Mouse (Mus musculus) forebrain, embryonic 15.5 days (tissue): ENCODE measurements around the gene Runx1. TPM values are rescaled to one million over a fixed set of nuclear protein-coding genes. Genes with fewer than 3 reads are reported as not detected.

Experiments used
- ATAC-seq: fragments of 200-750 bp; cut with Nextera tagmentation; replicated peaks from 2 replicates; pipeline ENCODE4 v1.8.0; 2017; ENCODE audit warnings: mild to moderate bottlenecking, moderate TSS enrichment, moderate library complexity
- H3K27ac ChIP-seq: fragments of 300-500 bp; sonication (generic); replicated peaks from 2 replicates; pipeline ENCODE4 v1.5.1; 2015; ENCODE audit warnings: mild to moderate bottlenecking, inconsistent platforms
- H3K27me3 ChIP-seq: fragments of 300-500 bp; sonication (generic); 2 replicates; pipeline ENCODE4 v1.6.1; 2015; ENCODE audit warnings: inconsistent platforms
- H3K36me3 ChIP-seq: fragments of 300-500 bp; sonication (generic); 2 replicates; pipeline ENCODE4 v1.6.1; 2015; ENCODE audit warnings: mild to moderate bottlenecking, inconsistent platforms
- H3K4me1 ChIP-seq: fragments of 300-500 bp; sonication (generic); 2 replicates; pipeline ENCODE4 v1.6.1; 2015; ENCODE audit warnings: inconsistent platforms
- H3K4me2 ChIP-seq: fragments of 300-500 bp; sonication (generic); replicated peaks from 2 replicates; pipeline ENCODE4 v1.6.1; 2015; ENCODE audit warnings: mild to moderate bottlenecking, inconsistent platforms
- H3K4me3 ChIP-seq: fragments of 300-500 bp; sonication (generic); 2 replicates; pipeline ENCODE4 v1.5.1; 2015; ENCODE audit warnings: mild to moderate bottlenecking, inconsistent platforms
- H3K9ac ChIP-seq: fragments of 300-500 bp; sonication (generic); replicated peaks from 2 replicates; pipeline ENCODE4 v1.6.1; 2015; ENCODE audit warnings: mild to moderate bottlenecking, inconsistent platforms
- H3K9me3 ChIP-seq: fragments of 300-500 bp; sonication (generic); 2 replicates; pipeline ENCODE4 v1.6.1; 2016; ENCODE audit warnings: inconsistent platforms
- WGBS: fragments of 180-500 bp; shearing (Covaris S2); methylation state at CpG from one replicate; pipeline ENCODE4 v1.1.7; 2015; ENCODE audit warnings: mixed read lengths; 5-methylcytosine and 5-hydroxymethylcytosine counted together
- polyA plus RNA-seq: library from polyadenylated mRNA; unstranded; fragments of >200 nt; fragmentation: Nextera tagmentation; extraction: Ambion mirVana; gene quantifications from 2 replicates; pipeline ENCODE4 v1.2.1, GENCODE M21; 2015

Runx1 gene
- polyA plus RNA-seq, 1 experiment from 2014 or later, result 0.39 TPM

DNA sequence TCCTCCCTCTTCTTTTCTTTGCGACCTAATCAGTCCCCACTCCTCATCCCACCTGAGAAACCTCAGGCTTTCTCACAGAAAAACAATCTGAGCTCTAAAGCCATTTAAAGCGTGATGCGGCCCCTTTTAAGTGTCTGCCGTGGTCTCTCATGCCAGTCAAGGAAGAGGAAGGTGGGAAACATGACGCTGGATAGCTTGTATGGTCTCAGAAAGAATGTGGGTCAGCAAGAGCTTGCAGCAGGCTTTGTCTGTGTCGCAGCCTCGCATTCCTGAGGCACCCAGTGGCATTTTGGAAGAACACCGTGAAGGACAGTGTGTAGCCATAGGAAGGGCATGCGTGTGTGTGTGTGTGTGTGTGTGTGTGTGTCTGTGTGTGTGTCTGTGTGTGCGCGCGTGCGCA is 179.8 kb downstream of the Runx1 start:
- H3K27ac ChIP-seq, result no peak overlapping the region
- no peaks in the 10 kb centered on the region for H3K9me3 ChIP-seq
- ATAC-seq, result no peak
- no peak overlapping the region for H3K4me3 ChIP-seq
- no peaks in the 10 kb centered on the region for H3K27me3 ChIP-seq
- no peaks in the 10 kb centered on the region for H3K36me3 ChIP-seq
- no peak overlapping the region for H3K9ac ChIP-seq
- no peak overlapping the region for H3K4me2 ChIP-seq
- 60% methylated on average over 13 of the region's 13 CpGs for WGBS
- no peaks in the 10 kb centered on the region for H3K4me1 ChIP-seq

DNA sequence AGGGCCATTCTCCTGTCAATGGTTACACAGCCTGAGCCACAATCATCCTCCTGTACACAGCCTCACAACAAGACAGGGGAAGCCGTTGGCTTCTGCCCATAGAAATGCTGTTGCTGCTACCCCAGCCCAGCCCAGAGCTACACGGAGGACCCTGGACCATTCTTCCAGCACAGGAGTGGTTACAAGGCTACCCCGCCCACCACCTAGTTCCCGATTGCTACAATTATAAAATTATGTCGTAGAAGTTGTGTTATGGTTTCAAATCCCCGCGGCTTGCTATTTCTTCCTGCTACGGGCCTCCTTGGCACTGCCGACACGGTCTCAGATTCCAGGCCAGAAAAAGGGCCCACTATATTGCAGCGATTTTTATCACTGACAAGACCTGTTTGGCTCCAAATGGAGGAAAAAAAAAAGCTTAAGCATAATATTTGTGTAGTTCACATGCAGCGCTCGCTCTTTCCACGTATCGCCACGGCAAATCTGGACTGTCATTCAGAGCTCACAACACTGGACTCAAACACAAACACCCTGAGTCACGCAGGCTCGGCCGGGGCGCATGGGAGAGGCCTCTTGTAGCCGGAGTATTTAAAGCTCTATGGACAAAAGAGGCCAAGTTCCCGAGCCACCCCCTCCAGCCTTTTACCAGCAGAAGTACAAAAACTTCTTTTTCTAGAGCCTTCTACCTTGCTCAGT is 180.4 kb downstream of the Runx1 start:
- no peaks in the 10 kb centered on the region for H3K9me3 ChIP-seq
- no peaks in the 10 kb centered on the region for H3K27me3 ChIP-seq
- no peak for ATAC-seq
- H3K36me3 ChIP-seq, result no peaks in the 10 kb centered on the region
- no peak overlapping the region for H3K4me3 ChIP-seq
- no peaks in the 10 kb centered on the region for H3K4me1 ChIP-seq
- 54% methylated on average over 22 of the region's 22 CpGs for whole genome bisulfite sequencing
- H3K4me2 ChIP-seq, result no peak overlapping the region
- H3K27ac ChIP-seq, result no peak overlapping the region
- H3K9ac ChIP-seq, result no peak overlapping the region

DNA sequence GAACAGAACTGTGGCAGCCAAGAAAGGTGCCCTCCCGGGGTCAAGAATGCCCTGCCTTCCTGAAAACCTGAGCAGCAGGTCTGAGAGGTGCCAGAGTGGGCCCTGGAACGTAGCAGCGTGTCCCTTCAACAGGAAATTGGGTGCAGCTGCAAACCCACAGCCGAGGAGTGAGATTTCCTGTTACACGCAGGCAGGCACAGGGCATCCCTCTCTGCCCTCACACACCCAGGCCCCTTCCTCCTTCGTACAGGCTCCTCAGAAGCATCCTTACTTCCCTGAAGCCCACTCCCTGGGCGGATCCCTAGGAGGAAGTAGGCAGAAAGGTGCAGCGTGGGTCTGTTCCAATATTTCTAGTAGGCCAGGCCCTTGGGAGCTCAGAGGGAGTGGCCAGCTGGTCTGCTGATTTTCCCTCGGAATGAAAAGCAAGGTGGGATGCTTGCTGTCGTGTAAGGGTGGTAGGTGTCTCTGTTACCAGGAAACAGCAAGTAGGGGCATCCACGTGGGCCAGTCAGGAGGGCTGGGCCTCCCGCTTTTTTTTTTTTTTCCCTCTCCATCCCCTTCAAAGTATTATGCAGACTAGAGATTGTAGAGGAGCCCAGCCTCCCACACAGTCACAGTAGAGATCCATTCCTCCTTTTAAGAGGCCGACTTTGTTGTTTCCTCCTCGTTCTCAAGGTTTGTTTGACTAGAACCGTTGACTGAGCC is 181.1 kb downstream of the Runx1 start:
- H3K4me2 ChIP-seq, result no peak overlapping the region
- 66% methylated on average over 15 of the region's 15 CpGs for WGBS
- no peak for ATAC-seq

DNA sequence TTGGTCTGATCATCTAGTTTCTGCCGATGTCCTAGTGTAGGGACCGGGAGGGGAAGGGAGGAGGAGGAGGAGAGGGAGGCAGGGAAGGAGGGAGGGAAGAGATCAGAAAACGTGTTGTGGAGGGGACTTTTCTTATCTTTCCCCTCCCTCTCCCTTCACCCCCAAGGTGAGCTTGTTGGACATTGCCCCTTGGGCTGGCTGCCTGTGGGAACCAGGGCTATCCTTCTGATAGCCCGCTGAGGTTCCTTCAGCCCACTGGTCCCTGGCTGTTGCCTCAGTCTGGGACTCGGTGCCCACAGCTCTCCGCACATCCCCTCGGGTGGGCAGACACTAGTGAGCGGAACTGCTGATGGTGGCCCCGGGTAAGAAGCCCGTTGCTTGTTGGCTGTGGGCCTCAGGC is 181.6 kb downstream of the Runx1 start:
- Histone ChIP-seq H3K27ac (no peak overlapping the region), H3K27me3 (no peaks in the 10 kb centered on the region), H3K9me3 (no peaks in the 10 kb centered on the region), H3K4me2 (no peak overlapping the region), H3K4me1 (no peaks in the 10 kb centered on the region), H3K9ac (no peak overlapping the region), H3K4me3 (no peak overlapping the region), H3K36me3 (no peaks in the 10 kb centered on the region)
- WGBS, result 80% methylated on average over 10 of the region's 10 CpGs
- no peak for ATAC-seq

More for the DNA sequence above, 181.1 kb downstream of the Runx1 start:
- no peak overlapping the region for H3K27ac ChIP-seq
- no peak overlapping the region for H3K4me3 ChIP-seq
- no peaks in the 10 kb centered on the region for H3K4me1 ChIP-seq
- H3K27me3 ChIP-seq, result no peaks in the 10 kb centered on the region
- H3K9me3 ChIP-seq, result no peaks in the 10 kb centered on the region
- H3K36me3 ChIP-seq, result no peaks in the 10 kb centered on the region
- H3K9ac ChIP-seq, result no peak overlapping the region

DNA sequence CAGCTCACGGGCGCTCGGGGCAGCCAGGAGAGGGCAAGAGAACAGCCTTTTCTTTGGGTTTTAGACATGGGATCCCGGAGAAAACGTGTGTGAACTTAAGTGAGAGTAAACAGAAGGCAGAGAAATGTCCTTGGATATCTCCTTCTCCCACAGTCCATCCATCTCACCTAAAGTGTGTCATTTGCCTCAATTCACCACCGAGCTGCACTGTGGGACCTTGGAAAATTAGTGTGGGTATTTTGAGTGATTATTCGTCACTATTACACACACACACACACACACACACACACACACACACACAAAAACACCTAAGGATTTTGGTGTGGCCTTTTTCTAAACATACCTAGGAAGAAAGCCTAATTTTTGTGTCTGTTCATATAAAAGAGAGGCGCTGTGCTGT is 183.7 kb downstream of the Runx1 start:
- 88% methylated on average over 8 of the region's 8 CpGs for WGBS
- H3K4me2 ChIP-seq, result no peak overlapping the region
- no peak for ATAC-seq
- H3K9ac ChIP-seq, result no peak overlapping the region
- H3K4me1 ChIP-seq, result no peaks in the 10 kb centered on the region
- H3K27me3 ChIP-seq, result no peaks in the 10 kb centered on the region
- H3K36me3 ChIP-seq, result no peaks in the 10 kb centered on the region
- H3K4me3 ChIP-seq, result no peak overlapping the region
- no peaks in the 10 kb centered on the region for H3K9me3 ChIP-seq
- H3K27ac ChIP-seq, result no peak overlapping the region

DNA sequence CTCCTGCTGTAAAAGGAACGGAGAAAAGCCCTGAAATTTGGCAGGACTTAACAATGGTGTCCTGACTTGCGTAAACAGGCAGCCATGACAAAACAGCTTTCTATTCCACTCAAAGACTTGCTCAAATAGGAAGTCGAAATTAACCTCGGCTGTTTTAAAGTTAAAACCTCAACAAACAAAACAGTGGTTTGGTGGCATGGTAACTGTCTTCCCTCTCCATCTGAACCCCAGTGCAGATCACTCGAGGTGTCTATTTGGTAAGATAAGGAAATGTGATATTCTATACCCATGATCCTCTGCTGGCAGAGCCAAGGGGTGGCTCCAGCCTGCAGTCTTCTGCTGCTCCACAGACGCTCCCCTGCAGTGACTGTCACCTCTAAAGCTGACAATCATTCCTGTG is 184.9 kb downstream of the Runx1 start:
- no peaks in the 10 kb centered on the region for H3K36me3 ChIP-seq
- H3K4me1 ChIP-seq, result no peaks in the 10 kb centered on the region
- 75% methylated on average over 6 of the region's 6 CpGs for WGBS
- ATAC-seq, result no peak
- H3K27ac ChIP-seq, result no peak overlapping the region
- no peak overlapping the region for H3K4me2 ChIP-seq
- no peak overlapping the region for H3K4me3 ChIP-seq
- H3K9me3 ChIP-seq, result no peaks in the 10 kb centered on the region
- no peaks in the 10 kb centered on the region for H3K27me3 ChIP-seq
- H3K9ac ChIP-seq, result no peak overlapping the region

DNA sequence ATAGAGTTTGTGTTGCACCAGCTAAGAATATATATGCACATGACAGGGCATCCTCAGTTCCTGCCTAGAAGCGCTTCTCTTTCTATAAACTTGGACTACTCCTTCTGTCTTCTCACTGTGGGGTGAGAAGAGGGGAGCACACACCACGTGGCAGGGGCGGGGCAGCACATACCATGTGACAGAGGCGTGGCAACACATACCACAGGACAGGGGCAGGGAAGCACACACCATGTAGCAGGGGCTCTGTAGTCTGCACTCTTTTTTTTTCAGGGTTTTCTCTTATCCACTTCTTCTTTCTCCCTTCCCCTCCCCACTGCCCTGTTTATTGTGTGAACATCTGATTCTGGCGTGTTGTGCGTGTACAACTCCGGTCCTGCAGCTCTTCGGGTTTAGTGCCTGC is 186.9 kb downstream of the Runx1 start:
- Histone ChIP-seq H3K4me3 (no peak overlapping the region), H3K9ac (no peak overlapping the region), H3K36me3 (no peaks in the 10 kb centered on the region), H3K4me1 (no peaks in the 10 kb centered on the region), H3K9me3 (no peaks in the 10 kb centered on the region), H3K4me2 (no peak overlapping the region), H3K27ac (no peak overlapping the region), H3K27me3 (no peaks in the 10 kb centered on the region)
- 86% methylated on average over 8 of the region's 8 CpGs for WGBS
- no peak for ATAC-seq

DNA sequence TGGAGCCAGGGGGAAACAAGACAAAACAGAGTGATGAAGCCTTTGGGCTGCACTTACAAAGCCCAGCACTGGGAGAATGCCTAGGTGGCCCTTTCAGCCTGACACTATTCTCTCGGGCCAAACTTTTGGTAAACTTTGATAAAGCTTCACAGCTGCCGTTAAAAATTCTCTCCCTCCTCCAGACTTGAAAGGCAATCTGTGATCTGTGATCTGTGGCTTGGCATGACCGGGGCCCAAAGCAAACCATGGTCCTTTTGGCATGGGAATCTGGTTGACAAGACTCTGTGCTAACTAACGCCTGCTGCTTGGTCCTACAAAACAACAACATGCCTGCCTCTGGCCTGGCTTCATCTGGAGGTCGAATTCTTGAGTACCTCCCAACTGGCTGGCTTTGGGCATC is 188.9 kb downstream of the Runx1 start:
- Histone ChIP-seq H3K9ac (no peak overlapping the region), H3K27ac (no peak overlapping the region), H3K4me1 (no peaks in the 10 kb centered on the region), H3K27me3 (no peaks in the 10 kb centered on the region), H3K4me2 (no peak overlapping the region), H3K4me3 (no peak overlapping the region), H3K9me3 (no peaks in the 10 kb centered on the region), H3K36me3 (no peaks in the 10 kb centered on the region)
- no peak for ATAC-seq
- WGBS, result 74% methylated on average over 5 of the region's 5 CpGs

DNA sequence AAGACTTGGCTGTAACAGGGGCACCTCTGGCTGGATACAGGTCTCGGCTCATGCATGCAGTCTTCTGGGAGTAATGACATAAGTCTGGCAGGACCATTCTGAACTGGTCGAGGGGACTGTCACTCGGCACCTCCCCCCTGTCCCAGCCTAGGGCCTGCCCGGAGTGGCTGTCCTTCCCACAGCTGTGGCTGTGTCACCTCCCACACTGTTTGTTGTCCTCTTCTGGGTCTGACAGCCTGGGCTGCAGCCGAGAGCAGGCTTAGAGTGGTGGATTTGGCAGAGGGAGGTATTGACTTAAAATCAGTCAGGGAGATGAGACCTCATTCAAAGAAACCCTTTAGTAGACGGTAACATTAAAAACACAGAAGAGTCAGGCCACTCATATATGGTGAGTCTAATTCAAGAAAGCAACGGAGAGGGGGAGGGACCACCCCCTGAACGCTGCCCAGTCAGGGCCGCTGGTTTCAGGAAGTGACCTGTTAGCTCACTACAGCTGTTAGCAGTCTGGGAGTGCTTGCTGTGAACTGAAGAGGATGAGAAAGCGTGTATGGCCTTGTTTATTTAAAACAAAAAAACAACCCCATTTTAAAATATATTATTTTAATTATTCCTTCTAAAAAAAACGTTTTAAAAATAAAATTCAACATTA is 193.7 kb downstream of the Runx1 start:
- no peak overlapping the region for H3K27ac ChIP-seq
- H3K36me3 ChIP-seq, result no peaks in the 10 kb centered on the region
- H3K4me1 ChIP-seq, result peaks cover 8% of the 10 kb centered on the region
- no peaks in the 10 kb centered on the region for H3K27me3 ChIP-seq
- H3K9ac ChIP-seq, result no peak overlapping the region
- no peaks in the 10 kb centered on the region for H3K9me3 ChIP-seq
- no peak for ATAC-seq
- 23% methylated on average over 11 of the region's 11 CpGs for WGBS
- H3K4me3 ChIP-seq, result no peak overlapping the region
- no peak overlapping the region for H3K4me2 ChIP-seq

DNA sequence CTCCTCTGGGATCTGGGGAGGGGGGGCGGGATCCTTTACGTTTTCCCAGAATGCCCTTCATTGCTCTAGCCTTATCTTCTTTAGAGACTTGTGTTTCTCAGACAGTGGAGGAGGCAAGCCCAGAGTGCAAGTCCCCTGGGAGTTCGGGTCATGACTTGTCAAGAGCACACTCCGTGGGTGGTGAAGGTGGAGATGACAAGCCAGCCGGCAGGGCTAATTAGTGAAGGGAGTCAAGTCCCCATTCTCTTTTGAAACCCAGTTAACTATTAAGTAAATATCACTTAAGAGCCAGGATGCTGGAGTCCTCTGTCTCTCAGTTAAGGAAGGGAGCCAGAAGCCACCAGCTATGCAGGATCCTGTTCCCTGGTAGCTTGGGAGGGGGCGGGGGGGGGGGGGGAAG is 194.3 kb downstream of the Runx1 start:
- Histone ChIP-seq H3K27me3 (no peaks in the 10 kb centered on the region), H3K27ac (no peak overlapping the region), H3K4me1 (peaks cover 14% of the 10 kb centered on the region)

DNA sequence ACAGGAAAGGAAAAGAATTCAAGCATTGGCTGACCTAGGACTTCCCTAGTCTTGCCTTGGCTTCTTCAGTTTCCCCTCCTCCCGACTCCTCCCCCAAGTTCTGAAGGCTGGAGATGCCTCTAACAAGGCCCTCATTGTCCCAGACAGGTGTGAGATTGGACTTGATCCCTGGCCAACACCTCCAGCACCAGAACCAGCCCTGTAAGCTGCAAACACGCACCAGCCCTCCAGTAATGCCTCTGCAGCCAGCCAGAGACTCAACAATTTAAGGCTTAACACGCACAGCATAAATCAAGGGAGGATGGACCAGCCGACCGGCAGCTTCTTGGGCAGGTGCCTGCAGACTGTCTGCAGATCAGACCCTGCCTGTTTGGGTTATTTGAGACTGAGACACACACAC is 195.0 kb downstream of the Runx1 start:
- H3K36me3 ChIP-seq, result no peaks in the 10 kb centered on the region
- WGBS, result 74% methylated on average over 5 of the region's 5 CpGs
- no peak overlapping the region for H3K27ac ChIP-seq
- no peaks in the 10 kb centered on the region for H3K9me3 ChIP-seq
- ATAC-seq, result no peak
- peaks cover 16% of the 10 kb centered on the region for H3K4me1 ChIP-seq
- H3K4me3 ChIP-seq, result no peak overlapping the region
- no peak overlapping the region for H3K4me2 ChIP-seq
- H3K27me3 ChIP-seq, result no peaks in the 10 kb centered on the region
- no peak overlapping the region for H3K9ac ChIP-seq

More for the DNA sequence above, 194.3 kb downstream of the Runx1 start:
- ATAC-seq, result no peak
- Histone ChIP-seq H3K9ac (no peak overlapping the region), H3K4me2 (no peak overlapping the region), H3K4me3 (no peak overlapping the region), H3K36me3 (no peaks in the 10 kb centered on the region), H3K9me3 (no peaks in the 10 kb centered on the region)
- 25% methylated on average over 6 of the region's 6 CpGs for WGBS

DNA sequence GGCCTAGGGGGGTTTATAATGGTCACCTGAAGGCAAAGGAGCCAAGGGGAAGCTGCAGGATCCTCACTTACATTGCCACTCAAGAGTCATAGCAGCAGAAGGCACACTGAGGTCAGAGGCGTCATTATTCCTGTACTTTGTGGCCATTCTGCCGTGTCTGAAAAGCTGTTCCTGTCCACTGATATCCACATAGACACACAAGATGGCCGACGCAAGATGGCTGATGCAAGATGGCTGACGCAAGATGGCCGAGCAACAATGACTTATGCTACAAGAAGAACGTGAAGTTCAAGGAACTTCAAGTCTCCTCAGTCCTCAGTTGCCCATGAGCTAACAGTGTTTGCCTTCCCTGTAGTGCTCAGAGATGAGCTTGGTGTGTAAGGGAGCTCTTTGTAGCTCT is 196.1 kb downstream of the Runx1 start:
- H3K4me2 ChIP-seq, result no peak overlapping the region
- no peaks in the 10 kb centered on the region for H3K36me3 ChIP-seq
- no peak overlapping the region for H3K9ac ChIP-seq
- WGBS, result 95% methylated on average over 7 of the region's 7 CpGs
- H3K9me3 ChIP-seq, result no peaks in the 10 kb centered on the region
- H3K27me3 ChIP-seq, result no peaks in the 10 kb centered on the region
- no peak overlapping the region for H3K4me3 ChIP-seq
- peaks cover 16% of the 10 kb centered on the region for H3K4me1 ChIP-seq
- H3K27ac ChIP-seq, result no peak overlapping the region
- no peak for ATAC-seq
